Mouse (Mus musculus): ENCODE measurements around the gene Sh2d2a. TPM values are rescaled to one million over a fixed set of nuclear protein-coding genes. Genes with fewer than 3 reads are reported as not detected.
"Not testable (repeated sequence)": the region's sequence is repeated elsewhere in the genome, so short reads cannot be mapped to it uniquely, and the experiment has no call there.

The Sh2d2a gene
- polyA plus RNA-seq, 1 experiment from 2014 or later: 0.17 TPM

- no peak overlapping the region for H3K27ac ChIP-seq (ENCODE audit: low read length)
- H3K9ac ChIP-seq (replicated peaks; ENCODE audit: low read depth, low read length): no peak overlapping the region
- WGBS: 3% methylated on average over 12 of the region's 12 CpGs
- H3K4me3 ChIP-seq (ENCODE audit: low read depth, low read length): no peak overlapping the region
- H3K4me2 ChIP-seq (replicated peaks; ENCODE audit: low read depth, low read length): no peak overlapping the region
- H3K9me3 ChIP-seq (ENCODE audit: control insufficient read depth, low read depth, low read length): no peaks in the 10 kb centered on the region
- H3K27me3 ChIP-seq (ENCODE audit: control insufficient read depth, insufficient read depth, low read length): no peaks in the 10 kb centered on the region
- 0 out of 2 replicates have a peak, but pooled peaks cover 6% of the 10 kb centered on the region for H3K4me1 ChIP-seq (ENCODE audit: control insufficient read depth, insufficient read depth, low read length)
- H3K36me3 ChIP-seq (ENCODE audit: control insufficient read depth, insufficient read depth, low read length): no peaks in the 10 kb centered on the region
- 0 out of 2 replicates have a peak, but pooled peaks have one; percentile 11 for ATAC-seq (ENCODE audit: insufficient number of reproducible peaks, insufficient read depth, low FRiP score, low read depth)
Measured at GRCm38 (mm10) chr3:87816646-87817093, 29.9 kb upstream of the Sh2d2a start.

GRCm38 (mm10) chr3:87818226-87818625 lies 28.3 kb upstream of the Sh2d2a start:
- 67% methylated on average over 12 of the region's 12 CpGs for WGBS
- no peak overlapping the region for H3K9ac ChIP-seq (replicated peaks; ENCODE audit: low read depth, low read length)

GRCm38 (mm10) chr3:87824206-87824605 lies 22.3 kb upstream of the Sh2d2a start, which contains the start of gene Pear1:
Gene Pear1 (minus strand): TSS chr3:87824306.
- not testable (repeated sequence) for H3K9me3 ChIP-seq (ENCODE audit: control insufficient read depth, low read depth, low read length); H3K36me3 ChIP-seq (ENCODE audit: control insufficient read depth, insufficient read depth, low read length); H3K4me1 ChIP-seq (ENCODE audit: control insufficient read depth, insufficient read depth, low read length); ATAC-seq (ENCODE audit: insufficient number of reproducible peaks, insufficient read depth, low FRiP score, low read depth); H3K4me2 ChIP-seq (replicated peaks; ENCODE audit: low read depth, low read length); H3K27ac ChIP-seq (ENCODE audit: low read length); H3K4me3 ChIP-seq (ENCODE audit: low read depth, low read length); H3K27me3 ChIP-seq (ENCODE audit: control insufficient read depth, insufficient read depth, low read length); H3K9ac ChIP-seq (replicated peaks; ENCODE audit: low read depth, low read length)
- 89% methylated on average over 1 of the region's 1 CpGs for WGBS

More at GRCm38 (mm10) chr3:87818226-87818625, 28.3 kb upstream of the Sh2d2a start:
- Histone ChIP-seq H3K9me3 (ENCODE audit: control insufficient read depth, low read depth, low read length) (no peaks in the 10 kb centered on the region), H3K36me3 (ENCODE audit: control insufficient read depth, insufficient read depth, low read length) (no peaks in the 10 kb centered on the region), H3K4me1 (ENCODE audit: control insufficient read depth, insufficient read depth, low read length) (0 out of 2 replicates have a peak, but pooled peaks cover 6% of the 10 kb centered on the region), H3K4me2 (replicated peaks; ENCODE audit: low read depth, low read length) (no peak overlapping the region), H3K4me3 (ENCODE audit: low read depth, low read length) (no peak overlapping the region), H3K27me3 (ENCODE audit: control insufficient read depth, insufficient read depth, low read length) (no peaks in the 10 kb centered on the region), H3K27ac (ENCODE audit: low read length) (no peak overlapping the region)
- ATAC-seq (ENCODE audit: insufficient number of reproducible peaks, insufficient read depth, low FRiP score, low read depth): no peak

- no peak overlapping the region for H3K27ac ChIP-seq (ENCODE audit: low read length)
- no peaks in the 10 kb centered on the region for H3K36me3 ChIP-seq (ENCODE audit: control insufficient read depth, insufficient read depth, low read length)
- no peaks in the 10 kb centered on the region for H3K4me1 ChIP-seq (ENCODE audit: control insufficient read depth, insufficient read depth, low read length)
- H3K4me3 ChIP-seq (ENCODE audit: low read depth, low read length): no peak overlapping the region
- H3K9me3 ChIP-seq (ENCODE audit: control insufficient read depth, low read depth, low read length): no peaks in the 10 kb centered on the region
- H3K27me3 ChIP-seq (ENCODE audit: control insufficient read depth, insufficient read depth, low read length): no peaks in the 10 kb centered on the region
- no peak overlapping the region for H3K4me2 ChIP-seq (replicated peaks; ENCODE audit: low read depth, low read length)
- ATAC-seq (ENCODE audit: insufficient number of reproducible peaks, insufficient read depth, low FRiP score, low read depth): no peak
- H3K9ac ChIP-seq (replicated peaks; ENCODE audit: low read depth, low read length): no peak overlapping the region
- 56% methylated on average over 4 of the region's 4 CpGs for WGBS
Measured at GRCm38 (mm10) chr3:87828435-87828834, 18.1 kb upstream of the Sh2d2a start.

- 50% methylated on average over 10 of the region's 10 CpGs for WGBS
- H3K4me2 ChIP-seq (replicated peaks; ENCODE audit: low read depth, low read length): no peak overlapping the region
- no peaks in the 10 kb centered on the region for H3K4me1 ChIP-seq (ENCODE audit: control insufficient read depth, insufficient read depth, low read length)
- no peaks in the 10 kb centered on the region for H3K9me3 ChIP-seq (ENCODE audit: control insufficient read depth, low read depth, low read length)
- no peak overlapping the region for H3K4me3 ChIP-seq (ENCODE audit: low read depth, low read length)
- H3K27ac ChIP-seq (ENCODE audit: low read length): no peak overlapping the region
- no peaks in the 10 kb centered on the region for H3K27me3 ChIP-seq (ENCODE audit: control insufficient read depth, insufficient read depth, low read length)
- ATAC-seq (ENCODE audit: insufficient number of reproducible peaks, insufficient read depth, low FRiP score, low read depth): no peak
- H3K36me3 ChIP-seq (ENCODE audit: control insufficient read depth, insufficient read depth, low read length): no peaks in the 10 kb centered on the region
- no peak overlapping the region for H3K9ac ChIP-seq (replicated peaks; ENCODE audit: low read depth, low read length)
Measured at GRCm38 (mm10) chr3:87829025-87829424, 17.5 kb upstream of the Sh2d2a start.

- 83% methylated on average over 7 of the region's 7 CpGs for WGBS
Measured at GRCm38 (mm10) chr3:87832109-87832859, 14.3 kb upstream of the Sh2d2a start.

GRCm38 (mm10) chr3:87833482-87833881 lies 13.1 kb upstream of the Sh2d2a start:
- H3K4me3 ChIP-seq (ENCODE audit: low read depth, low read length): no peak overlapping the region
- no peak overlapping the region for H3K4me2 ChIP-seq (replicated peaks; ENCODE audit: low read depth, low read length)
- ATAC-seq (ENCODE audit: insufficient number of reproducible peaks, insufficient read depth, low FRiP score, low read depth): no peak
- 57% methylated on average over 5 of the region's 5 CpGs for WGBS
- H3K9ac ChIP-seq (replicated peaks; ENCODE audit: low read depth, low read length): no peak overlapping the region
- H3K27me3 ChIP-seq (ENCODE audit: control insufficient read depth, insufficient read depth, low read length): no peaks in the 10 kb centered on the region
- H3K36me3 ChIP-seq (ENCODE audit: control insufficient read depth, insufficient read depth, low read length): no peaks in the 10 kb centered on the region
- no peaks in the 10 kb centered on the region for H3K9me3 ChIP-seq (ENCODE audit: control insufficient read depth, low read depth, low read length)
- H3K27ac ChIP-seq (ENCODE audit: low read length): no peak overlapping the region
- H3K4me1 ChIP-seq (ENCODE audit: control insufficient read depth, insufficient read depth, low read length): no peaks in the 10 kb centered on the region

More at GRCm38 (mm10) chr3:87832109-87832859, 14.3 kb upstream of the Sh2d2a start:
- H3K4me2 ChIP-seq (replicated peaks; ENCODE audit: low read depth, low read length): no peak overlapping the region
- H3K36me3 ChIP-seq (ENCODE audit: control insufficient read depth, insufficient read depth, low read length): no peaks in the 10 kb centered on the region
- no peaks in the 10 kb centered on the region for H3K27me3 ChIP-seq (ENCODE audit: control insufficient read depth, insufficient read depth, low read length)
- ATAC-seq (ENCODE audit: insufficient number of reproducible peaks, insufficient read depth, low FRiP score, low read depth): no peak
- no peak overlapping the region for H3K27ac ChIP-seq (ENCODE audit: low read length)
- no peak overlapping the region for H3K4me3 ChIP-seq (ENCODE audit: low read depth, low read length)
- H3K9ac ChIP-seq (replicated peaks; ENCODE audit: low read depth, low read length): no peak overlapping the region
- no peaks in the 10 kb centered on the region for H3K9me3 ChIP-seq (ENCODE audit: control insufficient read depth, low read depth, low read length)
- H3K4me1 ChIP-seq (ENCODE audit: control insufficient read depth, insufficient read depth, low read length): no peaks in the 10 kb centered on the region

GRCm38 (mm10) chr3:87838622-87839021 lies 7.9 kb upstream of the Sh2d2a start:
- no peaks in the 10 kb centered on the region for H3K4me1 ChIP-seq (ENCODE audit: control insufficient read depth, insufficient read depth, low read length)
- no peak overlapping the region for H3K9ac ChIP-seq (replicated peaks; ENCODE audit: low read depth, low read length)
- no peak overlapping the region for H3K4me2 ChIP-seq (replicated peaks; ENCODE audit: low read depth, low read length)
- H3K27ac ChIP-seq (ENCODE audit: low read length): no peak overlapping the region
- no peaks in the 10 kb centered on the region for H3K36me3 ChIP-seq (ENCODE audit: control insufficient read depth, insufficient read depth, low read length)
- H3K27me3 ChIP-seq (ENCODE audit: control insufficient read depth, insufficient read depth, low read length): no peaks in the 10 kb centered on the region
- H3K4me3 ChIP-seq (ENCODE audit: low read depth, low read length): no peak overlapping the region
- under 1% methylated on average over 4 of the region's 4 CpGs for WGBS
- no peak for ATAC-seq (ENCODE audit: insufficient number of reproducible peaks, insufficient read depth, low FRiP score, low read depth)
- H3K9me3 ChIP-seq (ENCODE audit: control insufficient read depth, low read depth, low read length): no peaks in the 10 kb centered on the region

Measured in stomach, embryonic 14.5 days (tissue).